Mouse (Mus musculus) spleen, postnatal 4 days (tissue): Measurements from ENCODE around the gene Vstm2l.

Source experiments
- DNase-seq, 2 experiments: peaks; one replicate each; pipeline ENCODE4 v3.0.0; 2022; ENCODE audit warnings: low spot score in 2 of 2

Vstm2l gene

GRCm38 (mm10) chr2:157932655-157933054 is 18.2 kb downstream of the Vstm2l start:
- no peak for DNase-seq

- DNase-seq, result no peak
These were observed 21.2 kb downstream of the Vstm2l start for GRCm38 (mm10) chr2:157935444-157936171.

DNA sequence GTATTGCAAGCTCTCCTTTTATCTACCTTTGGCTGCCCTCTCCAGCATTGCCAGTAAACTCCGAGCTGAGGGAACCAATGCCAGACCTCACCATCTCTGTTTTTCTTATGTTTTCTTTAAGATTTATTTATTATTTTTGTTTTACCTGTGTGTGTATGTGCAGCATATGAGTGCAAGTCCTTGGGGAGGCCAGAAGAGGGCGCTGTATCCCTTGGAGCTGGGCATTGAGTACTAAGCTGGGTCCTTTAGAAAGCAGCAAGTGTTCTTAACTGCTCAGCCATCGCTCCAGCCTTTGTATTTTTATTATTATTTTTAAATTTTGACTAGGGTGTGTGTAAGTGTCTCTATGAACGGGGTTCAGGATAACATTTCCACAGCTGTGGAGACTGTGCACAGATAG is 22.2 kb downstream of the Vstm2l start:
- DNase-seq, result no peak

DNA sequence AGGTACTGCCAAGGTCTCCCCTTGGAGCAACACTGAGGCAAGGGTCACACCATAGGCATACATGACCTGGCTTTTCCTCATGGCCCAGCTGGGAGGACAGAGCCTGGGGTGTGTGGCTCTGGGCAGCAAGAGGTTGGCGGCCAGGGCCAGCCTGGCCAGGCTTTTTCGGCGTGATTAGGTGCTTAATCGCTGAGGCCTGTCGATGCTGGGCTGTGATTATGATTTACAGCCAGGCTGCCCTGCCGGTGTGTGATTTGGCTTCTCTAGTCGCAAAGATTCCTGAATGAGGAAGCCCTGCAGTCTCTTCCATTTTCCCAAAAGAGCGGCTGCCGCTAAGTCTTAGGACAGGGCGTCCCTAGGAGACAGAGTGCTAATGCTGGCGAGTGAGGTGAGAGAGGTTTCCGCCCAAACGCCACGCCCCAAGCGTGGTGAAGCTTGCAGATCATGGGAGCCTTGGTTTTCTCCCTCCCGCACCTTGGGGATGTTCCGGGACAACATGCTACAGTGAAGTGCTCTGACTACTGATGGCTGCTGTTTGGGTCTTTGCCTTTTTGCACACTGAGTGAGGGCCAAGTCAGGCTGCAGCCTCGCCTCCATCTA is 26.2 kb downstream of the Vstm2l start:
- no peak for DNase-seq

GRCm38 (mm10) chr2:157943514-157944155 is 29.2 kb downstream of the Vstm2l start:
- peak; percentile 27 to 72 for DNase-seq

DNA sequence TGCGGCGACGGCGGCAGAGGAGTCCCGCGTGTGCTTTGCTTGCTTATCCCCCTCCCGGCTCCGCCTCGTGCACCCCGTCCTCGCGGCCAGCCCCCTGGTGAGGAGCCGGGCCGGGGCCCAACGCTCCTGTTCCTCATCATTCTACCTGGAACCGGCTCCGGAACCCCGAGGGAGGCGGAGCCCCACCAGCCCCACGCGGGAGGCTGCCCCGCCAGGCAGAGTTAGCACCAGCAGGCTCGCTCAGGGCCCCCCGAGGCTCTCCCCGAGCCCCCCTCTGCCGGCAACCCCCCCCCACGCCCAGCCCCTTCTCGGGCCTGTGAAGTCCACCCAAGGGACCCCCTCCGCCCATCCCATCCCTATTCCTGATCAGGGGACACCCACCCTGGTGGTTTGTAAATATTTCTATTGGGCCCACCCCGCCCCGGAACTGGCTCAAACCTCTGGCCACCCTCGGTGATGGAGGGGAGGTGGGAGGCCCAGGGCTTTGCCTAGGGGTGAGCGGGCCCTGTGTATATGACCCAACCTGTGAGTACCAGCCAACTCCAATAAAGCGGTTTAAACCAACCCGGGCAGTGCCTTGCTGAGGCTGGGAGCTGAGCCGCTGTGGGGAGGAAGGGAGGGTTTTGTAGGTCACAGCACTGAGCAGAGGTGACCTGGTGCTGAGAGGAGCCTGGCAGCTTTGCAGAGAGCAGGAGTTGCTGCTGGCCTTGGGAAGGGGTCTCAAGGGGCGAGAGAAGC is 29.9 kb downstream of the Vstm2l start:
- no peak for DNase-seq

- DNase-seq, result no peak
These were observed 39.5 kb downstream of the Vstm2l start for GRCm38 (mm10) chr2:157953978-157954377.

DNA sequence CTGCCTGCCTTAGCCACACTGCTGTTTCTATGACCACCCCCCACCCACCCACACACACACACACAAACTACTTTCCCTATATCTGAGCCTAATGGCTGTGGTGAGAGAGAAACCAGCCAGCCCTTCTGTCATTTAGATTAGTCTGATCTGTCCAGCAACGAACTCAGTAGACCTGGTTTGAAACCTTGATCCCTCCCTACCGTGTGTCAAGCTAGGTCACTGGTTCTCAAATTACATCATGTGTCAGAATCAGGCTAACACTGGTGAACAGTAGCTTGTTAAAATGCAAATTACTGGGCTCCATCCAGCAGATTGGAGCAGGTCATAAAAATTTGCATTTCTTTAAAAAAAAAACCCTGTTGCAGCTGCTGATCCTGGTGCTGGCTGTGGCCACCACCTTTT is 43.3 kb downstream of the Vstm2l start:
- DNase-seq, result no peak

DNA sequence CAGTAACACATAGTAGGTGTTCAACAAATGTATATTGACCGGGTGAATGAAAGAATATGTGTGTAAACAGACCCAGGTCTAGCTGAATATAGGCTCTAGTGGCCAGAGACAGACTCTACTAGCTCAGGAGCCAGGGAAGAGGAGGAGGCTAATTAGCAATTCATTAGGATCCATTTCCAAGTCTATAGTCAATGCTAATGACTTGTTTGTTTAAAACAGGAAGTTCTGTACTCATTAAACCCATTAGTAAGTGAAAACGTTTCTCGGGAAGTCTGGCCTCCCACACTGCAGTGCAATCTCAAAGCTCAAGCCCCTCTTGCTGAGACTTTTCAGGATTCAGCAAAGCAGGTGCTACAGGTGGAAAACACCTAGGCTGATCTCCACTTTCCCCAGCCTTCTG is 53.4 kb downstream of the Vstm2l start:
- no peak for DNase-seq

- no peak for DNase-seq
These were observed 55.7 kb downstream of the Vstm2l start for GRCm38 (mm10) chr2:157970124-157970523.

- DNase-seq, result no peak
These were observed 56.2 kb downstream of the Vstm2l start for GRCm38 (mm10) chr2:157970669-157971068.

DNA sequence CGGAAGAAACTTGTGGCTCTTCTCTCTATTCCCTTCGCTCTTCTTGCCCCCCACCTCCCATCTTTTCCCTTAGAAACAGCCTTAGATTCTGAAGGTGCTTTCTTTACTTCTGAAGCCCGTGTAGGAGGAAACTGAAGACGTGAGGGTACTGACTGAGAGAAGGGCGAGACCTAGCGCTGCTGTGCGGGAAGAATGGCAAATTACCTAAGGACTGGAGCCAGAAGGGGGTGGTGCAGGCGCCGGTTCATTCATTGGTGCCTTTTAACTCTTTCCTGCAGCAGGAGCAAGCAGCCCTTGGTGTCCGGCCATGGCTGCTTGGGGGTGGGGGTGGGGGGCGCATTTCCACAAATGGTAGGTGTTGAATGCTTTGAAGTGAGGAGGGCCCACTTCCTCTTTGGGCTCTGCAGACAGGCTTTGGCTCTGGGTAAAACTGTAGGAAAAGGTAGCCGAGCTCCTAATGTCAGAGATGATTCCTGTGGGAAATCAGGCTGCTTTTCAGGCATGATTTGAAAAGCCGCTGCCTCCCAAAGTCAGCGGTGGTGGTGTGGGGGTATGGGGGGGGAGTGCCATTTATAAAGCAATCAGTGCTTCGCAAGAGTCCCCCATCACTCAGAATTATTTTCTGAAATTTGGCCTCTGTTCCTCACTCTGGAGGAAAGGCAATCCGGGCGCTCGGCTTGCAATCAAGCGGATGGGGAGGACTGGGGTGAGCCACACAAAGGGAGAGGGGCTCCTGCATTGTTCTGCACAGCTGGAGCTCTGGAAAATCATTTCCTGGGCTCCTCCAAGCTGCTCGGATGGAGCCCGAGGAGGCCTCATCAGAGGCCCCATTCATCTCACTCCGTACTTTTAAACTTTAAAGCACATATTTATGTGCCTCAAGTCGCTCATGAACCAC is 60.4 kb downstream of the Vstm2l start:
- no peak for DNase-seq

DNA sequence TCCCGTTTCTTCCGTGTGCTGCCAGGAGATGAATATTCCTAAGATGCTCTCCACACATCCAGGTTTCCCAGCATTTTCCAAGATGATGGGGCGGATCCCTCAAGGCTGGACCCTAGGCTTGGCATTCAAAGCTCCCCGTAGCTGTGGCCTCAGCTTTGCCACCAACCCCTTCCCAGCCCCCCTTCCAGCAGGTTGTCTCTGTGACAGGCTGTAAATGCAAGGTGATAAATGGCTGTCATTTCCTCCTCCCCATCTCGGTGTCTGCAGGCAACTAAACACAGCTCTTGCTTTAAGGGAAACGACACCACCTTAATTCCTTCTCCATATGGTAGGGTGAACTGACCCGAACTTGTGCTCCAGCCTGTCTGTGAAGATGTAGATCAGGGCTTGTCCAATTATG is 61.1 kb downstream of the Vstm2l start:
- DNase-seq, result no peak

GRCm38 (mm10) chr2:157979241-157979640 is 64.8 kb downstream of the Vstm2l start:
- no peak for DNase-seq

GRCm38 (mm10) chr2:157982727-157983126 is 68.3 kb downstream of the Vstm2l start:
- no peak for DNase-seq

DNA sequence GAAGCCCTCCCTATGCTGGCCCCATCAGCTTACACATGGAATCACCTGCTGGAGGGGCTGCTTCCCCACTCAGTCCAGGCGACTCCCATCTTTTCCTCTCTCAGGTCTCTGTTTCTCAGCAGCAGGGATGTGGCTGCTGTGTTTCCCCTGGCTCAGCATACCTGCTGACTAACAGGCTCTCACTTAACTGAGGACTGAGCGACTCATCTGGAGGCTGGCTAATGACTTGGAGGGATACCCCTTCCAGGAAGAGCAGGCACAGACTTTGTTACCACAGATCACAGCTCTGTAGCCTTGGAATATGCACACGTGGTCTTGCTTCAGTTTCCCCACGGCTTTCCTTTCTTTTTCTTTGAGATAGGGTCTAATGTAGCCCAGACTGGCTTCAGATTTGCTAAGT is 68.8 kb downstream of the Vstm2l start:
- DNase-seq, result no peak

- DNase-seq, result no peak
These were observed 71.2 kb downstream of the Vstm2l start for GRCm38 (mm10) chr2:157985611-157986010.

- no peak for DNase-seq
These were observed 71.8 kb downstream of the Vstm2l start for GRCm38 (mm10) chr2:157986235-157986634.

DNA sequence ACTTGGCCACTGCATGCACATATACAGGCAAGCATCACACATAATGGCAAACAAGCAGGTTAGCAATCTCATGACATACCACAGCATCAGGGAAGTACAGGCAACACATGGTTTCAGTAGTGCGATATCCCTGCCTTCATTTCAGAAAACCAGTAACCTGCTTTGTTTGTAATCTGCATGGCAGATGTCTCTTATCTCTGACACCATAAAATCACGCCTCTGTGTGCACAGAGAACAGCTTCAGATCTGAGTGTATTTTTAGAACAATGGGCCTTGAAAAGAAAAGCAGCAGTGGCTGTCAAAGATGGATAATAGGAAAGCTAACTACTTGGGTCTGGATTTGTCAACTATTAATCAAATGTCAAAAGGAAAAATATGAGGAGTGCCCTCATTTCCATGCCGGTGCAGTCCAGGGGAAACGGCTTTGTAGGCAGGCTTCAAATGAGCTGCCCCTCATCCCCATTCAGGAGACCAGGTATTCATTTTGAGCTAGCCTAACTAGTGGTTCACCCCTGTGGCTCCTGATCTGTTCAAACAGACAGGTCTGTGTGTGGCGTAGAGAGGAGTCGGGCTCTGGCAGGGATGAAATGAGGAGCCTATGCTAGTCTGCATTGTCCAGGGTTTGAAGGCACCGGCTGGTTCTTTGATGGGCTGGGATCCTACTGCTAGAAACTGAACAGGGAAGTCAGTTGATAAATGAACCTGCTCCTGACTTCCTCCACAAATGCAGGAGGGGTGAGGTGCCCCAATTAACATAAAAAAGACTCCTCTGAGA is 74.2 kb downstream of the Vstm2l start:
- DNase-seq, result no peak

DNA sequence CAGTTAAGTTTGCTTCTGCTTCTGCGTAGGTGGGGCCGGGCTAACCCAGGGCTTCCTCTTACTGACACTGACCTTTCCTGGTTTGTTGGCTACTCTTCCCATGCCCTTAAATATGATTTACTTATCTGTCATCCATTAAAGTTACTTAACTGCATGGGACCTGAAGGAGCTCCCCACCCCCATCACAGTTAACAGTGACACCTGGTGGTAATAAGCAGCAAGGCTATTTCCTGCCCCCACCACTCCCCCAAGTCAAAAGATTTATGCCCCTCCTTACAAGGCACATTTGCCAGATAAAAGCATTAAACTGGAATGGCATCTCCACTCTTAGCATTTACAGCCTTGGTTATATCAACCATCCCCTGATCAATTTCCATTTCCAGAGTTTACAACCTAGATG is 75.5 kb downstream of the Vstm2l start:
- DNase-seq, result no peak

DNA sequence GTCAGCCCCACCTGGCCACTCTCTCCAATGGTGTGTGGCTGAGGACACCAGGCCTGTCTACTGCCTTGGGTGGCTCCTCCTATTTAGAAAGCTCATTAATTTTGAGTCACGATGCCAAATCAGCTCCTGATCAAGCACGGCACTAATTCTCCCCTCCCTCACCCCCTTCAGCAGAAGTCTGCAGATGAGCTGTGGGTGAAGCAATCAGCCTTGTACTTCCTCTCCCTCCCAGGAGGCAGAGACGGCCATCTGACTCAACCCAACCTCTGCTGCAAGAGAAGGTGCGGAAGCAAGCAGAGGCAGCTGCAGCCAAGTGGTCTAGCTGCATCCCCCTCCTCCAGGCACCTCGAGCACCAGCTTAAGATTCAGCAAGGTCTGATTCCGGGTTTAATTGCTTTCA is 76.6 kb downstream of the Vstm2l start:
- DNase-seq, result no peak
